Mouse (Mus musculus) hindbrain, postnatal 0 days (tissue): ENCODE measurements around the gene Ipo5. TPM values are rescaled to one million over a fixed set of nuclear protein-coding genes. Genes with fewer than 3 reads are reported as not detected.

Experiments
- ATAC-seq: fragments of 200-750 bp; cut with Nextera tagmentation; 2 replicates; pipeline ENCODE4 v1.8.0; 2017; ENCODE audit warnings: mild to moderate bottlenecking, moderate TSS enrichment, moderate library complexity
- DNase-seq: peaks from one replicate; pipeline ENCODE4 v3.0.0-alpha.2; 2015; ENCODE audit warnings: low spot score
- H3K27ac ChIP-seq: fragments of 300-500 bp; sonication (generic); 2 replicates; pipeline ENCODE4 v1.5.1; 2014; ENCODE audit warnings: mild to moderate bottlenecking
- H3K27me3 ChIP-seq: fragments of 300-500 bp; sonication (generic); 2 replicates; pipeline ENCODE4 v1.6.1; 2014; ENCODE audit warnings: low read length, mixed read lengths; ENCODE audit not compliant: insufficient read depth
- H3K36me3 ChIP-seq: fragments of 300-500 bp; sonication (generic); 2 replicates; pipeline ENCODE4 v1.6.1; 2014; ENCODE audit warnings: low read length, mixed read lengths; ENCODE audit not compliant: insufficient read depth
- H3K4me1 ChIP-seq: fragments of 300-500 bp; sonication (generic); 2 replicates; pipeline ENCODE4 v1.6.1; 2014; ENCODE audit warnings: antibody characterized with exemption, low read length, mixed read lengths; ENCODE audit not compliant: insufficient read depth
- H3K4me2 ChIP-seq: fragments of 300-500 bp; sonication (generic); 2 replicates; pipeline ENCODE4 v1.6.1; 2014; ENCODE audit warnings: low read depth, mild to moderate bottlenecking, low read length, moderate library complexity, mixed read lengths
- H3K4me3 ChIP-seq: fragments of 300-500 bp; sonication (generic); 2 replicates; pipeline ENCODE4 v1.5.1; 2014; ENCODE audit warnings: low read length
- H3K9ac ChIP-seq: fragments of 300-500 bp; sonication (generic); replicated peaks from 2 replicates; pipeline ENCODE4 v1.6.1; 2014; ENCODE audit warnings: mild to moderate bottlenecking, low read length, moderate library complexity, mixed read lengths
- H3K9me3 ChIP-seq: fragments of 300-500 bp; sonication (generic); 2 replicates; pipeline ENCODE4 v1.6.1; 2016; ENCODE audit warnings: low read length, mixed read lengths
- CTCF ChIP-seq: IDR thresholded peaks from 2 replicates; pipeline ENCODE4 v1.5.1; 2016; ENCODE audit warnings: antibody characterized with exemption, control low read depth, low read depth
- WGBS: fragments of 180-500 bp; shearing (Covaris S2); extraction: QIAGEN DNeasy Blood & Tissue Kit; methylation state at CpG from one replicate; pipeline ENCODE4 v1.1.7; 2014; 5-methylcytosine and 5-hydroxymethylcytosine counted together
- polyA plus RNA-seq: library from polyadenylated mRNA; unstranded; fragments of >200 nt; fragmentation: Nextera tagmentation; extraction: Ambion mirVana; gene quantifications from 2 replicates; pipeline ENCODE4 v1.2.1, GENCODE M21; 2015
- total RNA-seq: library from RNA; depleted of rRNA; stranded (reverse); fragments of >200 nt; gene quantifications from 2 replicates; pipeline ENCODE4 v1.2.3, GENCODE M21; 2014; rRNA removed

The Ipo5 gene
- total and polyA plus RNA-seq, 2 experiments from 2014 or later: 45.4 to 73.9 TPM

DNA sequence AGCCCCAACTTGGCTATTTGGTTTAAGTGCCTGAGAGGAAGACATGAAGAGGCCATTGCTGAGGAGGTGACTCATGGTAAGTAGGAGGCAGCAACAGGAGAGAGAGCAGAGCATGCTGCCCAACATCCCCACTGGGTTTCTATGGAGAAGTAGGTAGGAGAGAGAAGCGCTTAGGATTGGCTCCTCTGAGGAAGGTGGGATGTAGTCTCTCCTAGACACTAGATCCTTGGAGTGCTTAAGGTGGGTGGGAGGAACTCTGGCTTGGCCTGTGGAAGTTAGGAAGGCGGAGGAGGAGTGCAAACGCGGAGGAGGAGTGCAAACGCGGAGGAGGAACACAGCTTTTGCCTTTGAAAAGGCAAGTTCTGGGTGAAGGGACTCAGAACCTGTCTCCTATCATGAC lies 78.1 kb downstream of the Ipo5 start:
- 69% methylated on average over 6 of the region's 6 CpGs for WGBS
- DNase-seq (no peak), ATAC-seq (no peak)
- Histone ChIP-seq H3K4me3 (no peak overlapping the region), H3K9ac (no peak overlapping the region), H3K4me1 (no peaks in the 10 kb centered on the region), H3K27ac (no peak overlapping the region), H3K4me2 (no peak overlapping the region), H3K27me3 (no peaks in the 10 kb centered on the region), H3K36me3 (no peaks in the 10 kb centered on the region), H3K9me3 (no peaks in the 10 kb centered on the region)
- TF ChIP-seq CTCF: no peak

Other genes with a start within 250 kb of the Ipo5 start
- gene Farp1, start 124.0 kb downstream of the Ipo5 start, total RNA-seq: 82.7 and 99.0 TPM in 2 replicates
- gene Farp1, start 124.0 kb downstream of the Ipo5 start, polyA plus RNA-seq: 27.2 and 31.7 TPM in 2 replicates